In the genomic region with DNA sequence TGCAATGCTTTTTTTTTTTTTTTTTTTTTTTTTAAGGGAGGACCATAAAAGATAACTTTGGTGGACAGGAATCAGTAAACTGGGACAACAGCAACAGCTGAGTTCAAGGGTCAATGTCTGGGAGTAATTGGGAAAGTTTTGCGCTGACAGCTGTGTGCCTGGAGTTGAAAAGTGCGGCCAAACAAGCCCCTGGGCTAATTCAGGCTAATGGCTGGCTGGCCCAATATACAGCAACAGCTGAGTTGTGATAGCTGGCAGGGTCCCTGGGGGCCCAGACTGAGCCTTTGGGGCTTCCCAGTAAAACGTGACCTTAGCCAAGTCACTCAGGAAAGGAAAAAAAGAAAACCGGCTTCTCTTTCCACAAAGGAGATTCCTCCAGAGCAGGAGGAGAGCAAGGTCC, we compare ENCODE assay signal across 9 mouse cellular contexts. TPM values are rescaled to one million over a fixed set of nuclear protein-coding genes. Genes with fewer than 3 reads are reported as not detected.
DNase-seq lines count a peak whose midpoint lies in the region; ATAC-seq lines count a peak whose summit lies in the region.
"Had no signal": no experiment of that assay in that cellular context is flagged by ENCODE, and none has a peak within 500 bp of the region (broad histone marks: within the 10 kb centered on the region; RNA-seq: fewer than 3 reads in every experiment).

No protein-coding gene starts in this region.

- H3K27me3 ChIP-seq in heart, embryonic 14.5 days (ENCODE audit: control insufficient read depth, insufficient read depth, low read length): peaks cover 29% of the 10 kb centered on the region
- H3K27me3 ChIP-seq in midbrain, embryonic 16.5 days (ENCODE audit: control insufficient read depth, insufficient read depth, low read depth, low read length): peaks cover 24% of the 10 kb centered on the region

- DNase-seq in retina, embryonic 14.5 days (ENCODE audit: low spot score): peak; percentile 16
- no peak for DNase-seq in retina, postnatal 1 day
- DNase-seq in kidney, postnatal 4 days: peak; percentile 56 to 69
- peak; percentile 74 for DNase-seq in yolk sac, embryonic 10.5 days (ENCODE audit: low spot score)
- no peak for DNase-seq in cerebellum, adult 18-20 months
- DNase-seq in layer of hippocampus, adult 9-10 months (ENCODE audit: low spot score): no peak
- DNase-seq: cerebellum, adult 11-12 months had no signal

- H3K4me1 ChIP-seq in heart, embryonic 14.5 days (ENCODE audit: control insufficient read depth in 2 of 2, insufficient read depth in 2 of 2, low read length in 2 of 2): peaks cover 0 to 14% of the 10 kb centered on the region in 2 experiments; a peak in 2 of 4 replicates
- H3K4me1 ChIP-seq in midbrain, embryonic 16.5 days (ENCODE audit: control insufficient read depth, insufficient read depth, low read length): peaks cover 4% of the 10 kb centered on the region

- H3K36me3 ChIP-seq in heart, embryonic 14.5 days (ENCODE audit: control insufficient read depth, insufficient read depth, low read length): 0 out of 2 replicates have a peak, but pooled peaks cover 5% of the 10 kb centered on the region
- no peaks in the 10 kb centered on the region for H3K36me3 ChIP-seq in midbrain, embryonic 16.5 days (ENCODE audit: control insufficient read depth, insufficient read depth, low read length)

- H3K4me2 ChIP-seq in heart, embryonic 14.5 days (ENCODE audit: low read length): peak overlapping the region; percentile 78
- H3K4me2 ChIP-seq in midbrain, embryonic 16.5 days (ENCODE audit: low read length): no peak overlapping the region

- H3K27ac ChIP-seq in heart, embryonic 14.5 days (replicated peaks in 1 of 2; ENCODE audit: control insufficient read depth in 1 of 2, insufficient read depth in 1 of 2, low read depth in 2 of 2, low read length in 2 of 2): peak overlapping the region; percentile 90 to 92
- H3K27ac ChIP-seq in midbrain, embryonic 16.5 days (ENCODE audit: low read length): no peak overlapping the region

- WGBS in heart, embryonic 14.5 days: 25% methylated on average over 4 of the region's 4 CpGs
- WGBS in midbrain, embryonic 16.5 days: 48% methylated on average over 4 of the region's 4 CpGs

- no peaks in the 10 kb centered on the region for H3K9me3 ChIP-seq in heart, embryonic 14.5 days (ENCODE audit: control insufficient read depth, low read length)
- no peaks in the 10 kb centered on the region for H3K9me3 ChIP-seq in midbrain, embryonic 16.5 days (replicated peaks; ENCODE audit: control insufficient read depth, low read length, poor library complexity, severe bottlenecking)

- H3K4me3 ChIP-seq in heart, embryonic 14.5 days (ENCODE audit: control insufficient read depth in 1 of 2, insufficient read depth in 1 of 2, low read depth in 1 of 2, low read length in 2 of 2): peak overlapping the region in 1 of 2 experiments; percentile 60; a peak in 2 of 4 replicates
- H3K4me3 ChIP-seq in midbrain, embryonic 16.5 days (ENCODE audit: low read depth, low read length): no peak overlapping the region

- ATAC-seq in heart, embryonic 14.5 days (ENCODE audit: insufficient number of reproducible peaks, insufficient read depth, low FRiP score, low read depth): no peak
- no peak for ATAC-seq in midbrain, embryonic 16.5 days

- peak overlapping the region; percentile 87 for H3K9ac ChIP-seq in heart, embryonic 14.5 days (ENCODE audit: low read length)
- no peak overlapping the region for H3K9ac ChIP-seq in midbrain, embryonic 16.5 days (ENCODE audit: low read depth, low read length)

RNA-seq across cellular contexts. Expression of a gene that starts 0.8 kb away (rescaled TPM):
- polyA plus RNA-seq in heart, embryonic 14.5 days (2014; fragmentation: Nextera tagmentation; extraction: Ambion mirVana): 272 and 281 TPM in 2 replicates
- 79.5 and 83.8 TPM in 2 replicates for polyA plus RNA-seq in midbrain, embryonic 16.5 days (2015; fragmentation: Nextera tagmentation; extraction: Ambion mirVana)

RNA-seq across cellular contexts. Expression of a gene that starts 8.4 kb away (rescaled TPM):
- 111 and 123 TPM in 2 replicates for polyA plus RNA-seq in heart, embryonic 14.5 days (2014; fragmentation: Nextera tagmentation; extraction: Ambion mirVana)
- 115 and 119 TPM in 2 replicates for polyA plus RNA-seq in midbrain, embryonic 16.5 days (2015; fragmentation: Nextera tagmentation; extraction: Ambion mirVana)

RNA-seq across cellular contexts. Expression of a gene that starts 15.3 kb away (rescaled TPM):
- polyA plus RNA-seq in heart, embryonic 14.5 days (2014; fragmentation: Nextera tagmentation; extraction: Ambion mirVana): 5.8 and 9.5 TPM in 2 replicates
- 6.4 and 7.4 TPM in 2 replicates for polyA plus RNA-seq in midbrain, embryonic 16.5 days (2015; fragmentation: Nextera tagmentation; extraction: Ambion mirVana)

RNA-seq across cellular contexts. Expression of a gene that starts 18.8 kb away (rescaled TPM):
- 13.6 and 16.6 TPM in 2 replicates for polyA plus RNA-seq in heart, embryonic 14.5 days (2014; fragmentation: Nextera tagmentation; extraction: Ambion mirVana)
- 30.8 and 34.4 TPM in 2 replicates for polyA plus RNA-seq in midbrain, embryonic 16.5 days (2015; fragmentation: Nextera tagmentation; extraction: Ambion mirVana)

RNA-seq across cellular contexts. Expression of a gene that starts 33.7 kb away (rescaled TPM):
- 0.51 and 1.1 TPM in 2 replicates for polyA plus RNA-seq in heart, embryonic 14.5 days (2014; fragmentation: Nextera tagmentation; extraction: Ambion mirVana)
- polyA plus RNA-seq in midbrain, embryonic 16.5 days (2015; fragmentation: Nextera tagmentation; extraction: Ambion mirVana): 0.71 and 0.80 TPM in 2 replicates

Comparison
In these comparisons a context has a peak if more than half of its experiments do, and no peak if none do; other contexts are left out.
1. DNase-seq: peak in retina, embryonic 14.5 days (single experiment), kidney, postnatal 4 days (2 of 2) and yolk sac, embryonic 10.5 days (single experiment); none in retina, postnatal 1 day (single experiment), cerebellum, adult 18-20 months (0 of 2) and layer of hippocampus, adult 9-10 months (single experiment).